Mouse (Mus musculus) neural tube, embryonic 14.5 days (tissue): ENCODE measurements around the gene Vps13a. TPM values are rescaled to one million over a fixed set of nuclear protein-coding genes. Genes with fewer than 3 reads are reported as not detected.

Experiments used
- ATAC-seq: fragments of 200-750 bp; cut with Nextera tagmentation; 2 replicates; pipeline ENCODE4 v1.8.0; 2017; ENCODE audit warnings: low read depth, mild to moderate bottlenecking, moderate TSS enrichment, moderate library complexity
- H3K27ac ChIP-seq: fragments of 300-500 bp; sonication (generic); 2 replicates; pipeline ENCODE4 v1.5.1; 2014; ENCODE audit warnings: low read depth, mild to moderate bottlenecking, control low read depth, low read length, moderate library complexity, mixed read lengths
- H3K27me3 ChIP-seq: fragments of 300-500 bp; sonication (generic); 2 replicates; pipeline ENCODE4 v1.6.1; 2014; ENCODE audit warnings: low read length; ENCODE audit not compliant: control insufficient read depth, insufficient read depth
- H3K36me3 ChIP-seq: fragments of 300-500 bp; sonication (generic); 2 replicates; pipeline ENCODE4 v1.6.1; 2014; ENCODE audit warnings: low read length, mixed read lengths; ENCODE audit not compliant: control insufficient read depth, insufficient read depth
- H3K4me1 ChIP-seq: fragments of 300-500 bp; sonication (generic); 2 replicates; pipeline ENCODE4 v1.6.1; 2014; ENCODE audit warnings: low read length; ENCODE audit not compliant: control insufficient read depth, insufficient read depth
- H3K4me2 ChIP-seq: fragments of 300-500 bp; sonication (generic); 2 replicates; pipeline ENCODE4 v1.6.1; 2014; ENCODE audit warnings: mild to moderate bottlenecking, low read depth, low read length, control low read depth
- H3K4me3 ChIP-seq: fragments of 300-500 bp; sonication (generic); 2 replicates; pipeline ENCODE4 v1.5.1; 2014; ENCODE audit warnings: low read depth, low read length, control low read depth, mixed read lengths
- H3K9ac ChIP-seq: fragments of 300-500 bp; sonication (generic); replicated peaks from 2 replicates; pipeline ENCODE4 v1.6.1; 2014; ENCODE audit warnings: low read depth, mild to moderate bottlenecking, control low read depth, low read length, mixed read lengths
- H3K9me3 ChIP-seq: fragments of 300-500 bp; sonication (generic); 2 replicates; pipeline ENCODE4 v1.6.1; 2016; ENCODE audit warnings: low read length; ENCODE audit not compliant: control insufficient read depth
- WGBS: fragments of 180-500 bp; shearing (Covaris S2); extraction: QIAGEN DNeasy Blood & Tissue Kit; methylation state at CpG from one replicate; pipeline ENCODE4 v1.1.7; 2014; 5-methylcytosine and 5-hydroxymethylcytosine counted together
- polyA plus RNA-seq: library from polyadenylated mRNA; unstranded; fragments of >200 nt; fragmentation: Nextera tagmentation; extraction: Ambion mirVana; gene quantifications from 2 replicates; pipeline ENCODE4 v1.2.1, GENCODE M21; 2014

The Vps13a gene
- polyA plus RNA-seq, 1 experiment from 2014 or later, result 12.0 TPM

DNA sequence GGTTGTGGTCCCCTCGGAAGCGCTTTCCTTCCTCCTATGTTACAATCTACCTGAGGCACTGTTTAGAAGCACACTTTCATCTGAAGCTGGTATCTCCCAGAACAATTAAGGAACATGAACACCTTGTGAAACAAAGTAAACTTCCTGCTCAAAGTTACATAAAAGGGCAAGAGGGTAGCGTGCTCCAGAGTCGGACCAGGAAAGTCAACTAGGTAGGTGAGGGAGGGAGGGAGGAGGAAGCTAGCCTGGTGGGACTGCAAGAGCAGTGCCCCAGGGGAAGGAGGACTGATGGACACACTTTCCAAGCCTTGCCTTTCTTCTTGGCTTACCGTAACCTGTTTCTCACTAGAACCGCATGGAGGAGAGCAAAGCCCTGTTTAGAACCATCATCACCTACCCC, 173.1 kb downstream of the Vps13a start:
- Histone ChIP-seq H3K27ac (no peak overlapping the region), H3K9ac (no peak overlapping the region), H3K9me3 (no peaks in the 10 kb centered on the region), H3K4me1 (no peaks in the 10 kb centered on the region), H3K36me3 (no peaks in the 10 kb centered on the region), H3K4me3 (no peak overlapping the region), H3K4me2 (no peak overlapping the region), H3K27me3 (no peaks in the 10 kb centered on the region)
- ATAC-seq, result no peak
- WGBS, result 94% methylated on average over 6 of the region's 6 CpGs

- H3K27ac ChIP-seq, result no peak overlapping the region
- 83% methylated on average over 8 of the region's 8 CpGs for WGBS
- H3K4me3 ChIP-seq, result no peak overlapping the region
- no peaks in the 10 kb centered on the region for H3K9me3 ChIP-seq
- H3K9ac ChIP-seq, result no peak overlapping the region
- no peak overlapping the region for H3K4me2 ChIP-seq
- ATAC-seq, result no peak
- H3K4me1 ChIP-seq, result 0 out of 2 replicates have a peak, but pooled peaks cover 5% of the 10 kb centered on the region
- H3K36me3 ChIP-seq, result no peaks in the 10 kb centered on the region
- H3K27me3 ChIP-seq, result no peaks in the 10 kb centered on the region
These were observed 178.7 kb downstream of the Vps13a start for GRCm38 (mm10) chr19:16602026-16602425.

DNA sequence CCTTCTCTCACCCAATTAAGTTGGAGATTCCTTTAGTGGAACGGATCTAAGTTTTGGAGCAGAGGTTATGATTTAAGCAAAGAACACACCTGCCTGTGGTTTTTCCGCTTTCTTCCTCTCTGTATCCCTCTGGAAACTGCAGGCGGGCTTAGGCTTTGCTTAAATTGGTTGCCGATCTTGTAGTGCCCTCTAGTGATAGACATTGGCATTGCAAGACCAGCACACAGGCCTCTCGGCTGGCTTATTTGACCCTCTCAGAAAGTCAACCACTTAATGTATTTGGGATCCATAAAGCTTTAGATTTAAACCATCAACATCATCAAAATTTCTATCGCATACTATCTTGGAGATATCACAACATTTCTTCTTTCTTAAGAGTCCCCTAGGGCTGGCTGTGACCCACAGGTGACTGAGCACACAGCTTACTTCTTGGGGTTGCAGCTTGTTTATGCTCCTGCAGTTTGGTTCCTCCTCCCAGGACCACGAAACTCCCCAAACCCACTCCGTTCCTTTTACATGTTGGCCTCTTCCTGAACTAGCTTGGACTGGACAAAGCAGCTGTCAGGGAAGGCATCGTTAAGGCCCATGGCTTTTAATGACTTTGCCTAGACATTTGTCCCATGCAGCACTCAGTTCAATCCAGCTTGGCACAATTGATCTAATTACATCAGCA, 181.3 kb downstream of the Vps13a start:
- 0 out of 2 replicates have a peak, but pooled peaks cover 5% of the 10 kb centered on the region for H3K4me1 ChIP-seq
- WGBS, result 16% methylated on average over 9 of the region's 9 CpGs
- no peaks in the 10 kb centered on the region for H3K27me3 ChIP-seq
- H3K4me2 ChIP-seq, result no peak overlapping the region
- no peaks in the 10 kb centered on the region for H3K9me3 ChIP-seq
- H3K36me3 ChIP-seq, result no peaks in the 10 kb centered on the region
- H3K4me3 ChIP-seq, result no peak overlapping the region
- ATAC-seq, result peak; percentile 83
- H3K27ac ChIP-seq, result no peak overlapping the region
- no peak overlapping the region for H3K9ac ChIP-seq

DNA sequence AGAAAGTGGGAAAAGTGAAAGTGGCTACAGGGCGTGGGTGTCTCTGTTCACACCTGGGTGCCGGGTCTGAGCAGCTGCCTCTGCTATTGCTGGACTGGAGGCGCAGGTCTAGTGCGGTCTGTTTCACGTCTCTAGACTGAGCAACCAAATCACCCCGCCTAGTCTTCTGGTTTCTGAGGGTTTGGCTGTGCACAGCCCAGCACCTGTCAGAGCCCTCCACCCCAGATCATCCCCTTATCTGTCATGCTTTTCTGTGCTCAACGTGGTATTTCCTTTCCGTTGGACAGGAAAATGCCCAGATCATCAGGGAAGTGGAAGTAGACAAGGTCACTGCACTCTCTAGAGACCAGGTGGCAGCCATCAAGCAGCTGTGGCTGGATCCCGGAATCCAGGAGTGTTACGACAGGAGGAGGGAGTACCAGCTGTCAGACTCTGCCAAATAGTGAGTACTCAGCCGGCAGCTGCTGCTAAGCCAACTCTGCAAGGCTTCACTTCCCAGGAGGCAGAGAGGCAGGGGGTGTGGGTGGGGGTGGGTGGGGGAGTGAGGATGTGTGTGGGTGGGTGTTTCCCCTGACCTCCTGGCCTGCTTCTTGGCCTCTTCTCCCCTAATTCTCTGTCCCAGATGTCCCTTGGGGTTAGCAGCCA, 182.0 kb downstream of the Vps13a start:
- H3K36me3 ChIP-seq, result no peaks in the 10 kb centered on the region
- H3K9ac ChIP-seq, result no peak overlapping the region
- H3K27ac ChIP-seq, result no peak overlapping the region
- H3K4me1 ChIP-seq, result 0 out of 2 replicates have a peak, but pooled peaks cover 5% of the 10 kb centered on the region
- H3K4me2 ChIP-seq, result no peak overlapping the region
- ATAC-seq, result peak; percentile 79; the same call in 1 of the 2 replicates
- H3K27me3 ChIP-seq, result no peaks in the 10 kb centered on the region
- WGBS, result 45% methylated on average over 11 of the region's 11 CpGs
- H3K4me3 ChIP-seq, result no peak overlapping the region
- no peaks in the 10 kb centered on the region for H3K9me3 ChIP-seq

DNA sequence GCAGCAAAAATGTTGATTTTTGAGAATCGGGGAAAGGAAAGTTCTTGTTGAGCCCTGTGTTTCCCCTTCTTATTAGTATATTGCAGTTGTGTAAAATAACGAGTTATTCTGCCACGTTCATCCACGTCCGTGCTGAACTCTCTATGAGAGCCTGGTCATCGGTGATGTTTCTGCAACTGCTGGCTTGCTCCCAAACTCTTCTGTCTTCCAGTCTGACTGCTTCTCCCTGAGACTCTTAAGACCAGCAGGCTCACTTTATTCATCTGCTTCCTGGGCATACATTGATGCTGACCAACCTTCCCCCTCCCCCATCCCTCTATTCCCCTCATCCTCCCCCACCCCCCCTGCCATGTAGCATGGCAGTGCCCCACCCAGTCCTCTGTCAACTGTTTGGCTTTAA, 183.5 kb downstream of the Vps13a start:
- no peak overlapping the region for H3K27ac ChIP-seq
- H3K27me3 ChIP-seq, result no peaks in the 10 kb centered on the region
- 89% methylated on average over 6 of the region's 6 CpGs for WGBS
- no peak overlapping the region for H3K9ac ChIP-seq
- no peak overlapping the region for H3K4me3 ChIP-seq
- H3K9me3 ChIP-seq, result no peaks in the 10 kb centered on the region
- H3K36me3 ChIP-seq, result no peaks in the 10 kb centered on the region
- H3K4me1 ChIP-seq, result 0 out of 2 replicates have a peak, but pooled peaks cover 5% of the 10 kb centered on the region
- H3K4me2 ChIP-seq, result no peak overlapping the region
- ATAC-seq, result no peak

- H3K27me3 ChIP-seq, result no peaks in the 10 kb centered on the region
- ATAC-seq, result no peak
- no peak overlapping the region for H3K9ac ChIP-seq
- H3K4me3 ChIP-seq, result no peak overlapping the region
- no peak overlapping the region for H3K27ac ChIP-seq
- H3K4me1 ChIP-seq, result 0 out of 2 replicates have a peak, but pooled peaks cover 2% of the 10 kb centered on the region
- no peak overlapping the region for H3K4me2 ChIP-seq
- H3K36me3 ChIP-seq, result no peaks in the 10 kb centered on the region
- no peaks in the 10 kb centered on the region for H3K9me3 ChIP-seq
These were observed 186.8 kb downstream of the Vps13a start for GRCm38 (mm10) chr19:16593975-16594317.

DNA sequence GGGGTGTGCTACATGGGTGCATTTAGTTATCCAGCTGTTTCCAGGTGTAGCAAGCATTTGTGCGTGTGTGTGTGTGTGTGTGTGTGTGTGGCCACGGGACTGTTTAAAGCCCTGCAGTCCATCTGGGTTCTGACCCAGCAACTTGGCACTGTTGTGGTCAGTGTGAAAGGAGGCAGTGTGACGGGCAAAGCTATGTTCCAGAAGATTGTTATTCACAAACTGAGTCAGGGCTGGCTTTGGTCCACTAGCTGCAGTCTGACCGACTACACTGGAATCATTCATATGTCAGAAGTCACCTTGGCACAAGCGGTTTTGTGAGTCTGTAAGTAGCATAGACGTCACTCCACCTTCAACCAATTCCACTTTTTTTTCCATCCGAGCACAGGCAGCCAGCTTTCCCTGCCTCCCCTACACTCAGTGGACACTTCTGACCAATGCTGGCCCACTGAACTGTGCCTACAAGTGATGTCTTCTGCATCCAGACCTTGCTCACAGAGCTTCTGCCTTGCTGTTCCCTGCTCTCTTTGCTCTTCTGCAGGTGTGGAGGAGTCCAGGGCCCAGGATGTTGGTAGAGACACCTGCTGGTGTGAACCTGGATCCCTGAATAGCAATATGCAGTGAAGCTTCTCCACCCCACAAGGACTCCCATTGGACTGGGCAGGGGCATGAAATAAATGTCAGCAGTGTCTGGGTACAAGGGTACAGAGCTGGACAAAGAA, 187.3 kb downstream of the Vps13a start:
- 89% methylated on average over 7 of the region's 7 CpGs for WGBS
- Histone ChIP-seq H3K4me2 (no peak overlapping the region), H3K36me3 (no peaks in the 10 kb centered on the region), H3K9ac (no peak overlapping the region), H3K4me3 (no peak overlapping the region), H3K9me3 (no peaks in the 10 kb centered on the region), H3K4me1 (no peaks in the 10 kb centered on the region), H3K27ac (no peak overlapping the region), H3K27me3 (no peaks in the 10 kb centered on the region)
- ATAC-seq, result no peak

GRCm38 (mm10) chr19:16585379-16585778, 195.4 kb downstream of the Vps13a start:
- no peak overlapping the region for H3K4me3 ChIP-seq
- ATAC-seq, result no peak
- no peaks in the 10 kb centered on the region for H3K9me3 ChIP-seq
- no peaks in the 10 kb centered on the region for H3K27me3 ChIP-seq
- 10% methylated on average over 3 of the region's 3 CpGs for WGBS
- H3K36me3 ChIP-seq, result no peaks in the 10 kb centered on the region
- H3K27ac ChIP-seq, result no peak overlapping the region
- H3K4me2 ChIP-seq, result no peak overlapping the region
- no peak overlapping the region for H3K9ac ChIP-seq
- H3K4me1 ChIP-seq, result no peaks in the 10 kb centered on the region

- H3K27ac ChIP-seq, result no peak overlapping the region
- H3K27me3 ChIP-seq, result no peaks in the 10 kb centered on the region
- H3K9ac ChIP-seq, result no peak overlapping the region
- H3K36me3 ChIP-seq, result no peaks in the 10 kb centered on the region
- no peaks in the 10 kb centered on the region for H3K4me1 ChIP-seq
- no peak overlapping the region for H3K4me3 ChIP-seq
- no peaks in the 10 kb centered on the region for H3K9me3 ChIP-seq
- WGBS, result 96% methylated on average over 7 of the region's 7 CpGs
- H3K4me2 ChIP-seq, result no peak overlapping the region
- ATAC-seq, result no peak
These were observed 196.2 kb downstream of the Vps13a start for GRCm38 (mm10) chr19:16584546-16584945.
